Mouse (Mus musculus): ENCODE measurements around the gene Otc. TPM values are rescaled to one million over a fixed set of nuclear protein-coding genes. Genes with fewer than 3 reads are reported as not detected.

The Otc gene
- polyA plus RNA-seq (2012; rRNA removed): not detected in 2 replicates

DNA sequence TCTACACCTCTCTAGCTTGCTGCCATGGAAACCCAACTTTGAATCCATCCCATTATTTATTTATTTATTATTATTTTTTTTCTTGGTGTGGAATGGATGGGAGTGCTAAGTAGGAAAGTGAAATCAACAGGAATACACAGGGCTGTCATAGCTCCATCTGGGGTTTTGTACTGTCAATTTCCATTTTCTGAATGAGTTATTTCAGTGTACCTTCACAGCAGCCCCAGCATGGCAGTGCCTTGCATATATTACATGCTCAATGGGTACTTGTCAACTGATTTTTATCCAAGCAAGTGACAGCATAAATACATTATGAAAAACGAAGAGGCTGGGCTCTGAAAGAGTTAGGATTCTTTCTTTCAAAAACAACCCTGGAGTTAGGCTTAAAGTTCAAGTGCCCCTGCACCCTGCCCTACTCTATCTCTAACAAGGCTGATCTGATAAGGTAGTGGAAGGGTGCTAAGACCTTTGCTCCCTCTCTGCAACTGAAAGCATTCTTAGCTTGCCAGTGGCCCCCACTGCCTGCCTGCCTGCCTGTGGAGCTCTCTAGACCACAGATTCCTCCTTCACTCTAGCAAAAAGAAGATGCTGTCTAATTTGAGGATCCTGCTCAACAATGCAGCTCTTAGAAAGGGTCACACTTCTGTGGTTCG lies at the start of gene Otc:
Gene Otc (plus strand): TSS at position 454 of the 653 bp plus-strand sequence.
- no peaks in the 10 kb centered on the region for H3K4me1 ChIP-seq (ENCODE audit: control insufficient read depth, insufficient read depth, low read length)
- H3K36me3 ChIP-seq (ENCODE audit: control insufficient read depth, insufficient read depth, low read length): no peaks in the 10 kb centered on the region
- no peak within 1 kb of the TSS for H3K27ac ChIP-seq (ENCODE audit: control insufficient read depth, insufficient read depth, low read depth, low read length)
- no peaks in the 10 kb centered on the region for H3K27me3 ChIP-seq (ENCODE audit: control insufficient read depth, insufficient read depth, low read length)
- TF ChIP-seq POLR2A (IDR thresholded peaks at IDR 0.05; ENCODE audit: control insufficient read depth, low read depth, low read length): no peak
- TF ChIP-seq CTCF (IDR thresholded peaks at IDR 0.05; ENCODE audit: control insufficient read depth, insufficient read depth, insufficient replicate concordance, low read depth, low read length): no peak
- no peak within 1 kb of the TSS for H3K4me3 ChIP-seq (ENCODE audit: control insufficient read depth, low read depth, low read length)

DNA sequence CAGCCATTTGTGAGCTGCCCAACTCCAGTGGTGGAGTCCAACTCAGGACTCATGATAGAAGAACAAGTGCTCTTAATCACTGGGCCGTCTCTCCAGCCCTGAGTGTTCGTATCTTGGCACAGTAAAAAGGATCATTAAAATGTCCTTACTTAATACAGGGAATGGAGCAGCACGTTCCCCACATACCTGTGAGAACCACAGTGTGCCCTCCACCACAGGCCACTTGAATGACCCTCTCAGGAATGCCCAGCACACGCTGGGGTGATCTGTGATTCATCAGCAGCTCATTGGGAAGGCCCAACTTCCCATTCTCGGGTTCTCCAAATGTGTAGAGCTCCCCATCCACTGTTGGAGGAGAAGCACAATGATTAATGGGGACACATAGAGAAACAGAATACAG lies 46.2 kb upstream of the Otc start:
- TF ChIP-seq CTCF (IDR thresholded peaks at IDR 0.05; ENCODE audit: control insufficient read depth, insufficient read depth, insufficient replicate concordance, low read depth, low read length) (no peak), POLR2A (IDR thresholded peaks at IDR 0.05; ENCODE audit: control insufficient read depth, low read depth, low read length) (no peak)
- no peak overlapping the region for H3K4me3 ChIP-seq (ENCODE audit: control insufficient read depth, low read depth, low read length)
- H3K27me3 ChIP-seq (ENCODE audit: control insufficient read depth, insufficient read depth, low read length): no peaks in the 10 kb centered on the region
- no peak overlapping the region for H3K27ac ChIP-seq (ENCODE audit: control insufficient read depth, insufficient read depth, low read depth, low read length)
- H3K36me3 ChIP-seq (ENCODE audit: control insufficient read depth, insufficient read depth, low read length): no peaks in the 10 kb centered on the region
- H3K4me1 ChIP-seq (ENCODE audit: control insufficient read depth, insufficient read depth, low read length): no peaks in the 10 kb centered on the region

- peak overlapping the region; percentile 89 for H3K27ac ChIP-seq (ENCODE audit: control insufficient read depth, insufficient read depth, low read depth, low read length)
- TF ChIP-seq POLR2A (IDR thresholded peaks at IDR 0.05; ENCODE audit: control insufficient read depth, low read depth, low read length) (no peak), CTCF (IDR thresholded peaks at IDR 0.05; ENCODE audit: control insufficient read depth, insufficient read depth, insufficient replicate concordance, low read depth, low read length) (no peak)
- peak overlapping the region; percentile 97 for H3K4me3 ChIP-seq (ENCODE audit: control insufficient read depth, low read depth, low read length)
- no peaks in the 10 kb centered on the region for H3K4me1 ChIP-seq (ENCODE audit: control insufficient read depth, insufficient read depth, low read length)
- H3K36me3 ChIP-seq (ENCODE audit: control insufficient read depth, insufficient read depth, low read length): no peaks in the 10 kb centered on the region
- H3K27me3 ChIP-seq (ENCODE audit: control insufficient read depth, insufficient read depth, low read length): no peaks in the 10 kb centered on the region
These were observed 36.1 kb upstream of the Otc start for GRCm38 (mm10) chrX:10215972-10216371.

DNA sequence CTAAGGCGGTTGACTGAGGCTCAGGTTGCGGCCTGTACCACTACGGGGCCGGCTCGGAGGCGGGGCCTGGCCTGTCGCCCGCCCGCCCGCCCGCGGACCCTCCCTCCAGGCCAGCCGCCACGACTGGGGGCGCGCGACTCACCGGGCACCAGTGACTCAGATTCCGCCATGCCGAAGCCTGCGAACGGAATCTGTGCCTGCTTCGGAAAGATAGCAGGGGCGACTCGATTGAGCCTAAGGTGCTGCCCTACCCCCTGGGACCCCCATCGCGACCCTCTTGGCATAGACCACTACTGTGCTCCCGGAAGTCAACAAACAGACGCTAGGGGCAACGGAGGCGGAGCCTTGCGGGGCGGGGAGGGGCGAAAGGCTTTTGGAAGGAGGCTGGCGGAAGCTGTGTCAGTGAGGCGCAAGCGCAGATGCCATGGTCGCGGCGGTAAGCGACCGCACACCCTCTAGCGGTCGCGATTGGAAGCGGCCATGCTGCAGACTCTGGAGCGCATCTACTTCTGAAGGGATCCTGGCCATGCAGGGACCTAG lies 35.6 kb upstream of the Otc start, which contains the start of gene Rpgr:
Gene Rpgr (minus strand): TSS at position 511 of the 540 bp plus-strand sequence.
- Histone ChIP-seq H3K36me3 (ENCODE audit: control insufficient read depth, insufficient read depth, low read length) (no peaks in the 10 kb centered on the region), H3K27ac (ENCODE audit: control insufficient read depth, insufficient read depth, low read depth, low read length) (peak within 1 kb of the TSS; percentile 89), H3K27me3 (ENCODE audit: control insufficient read depth, insufficient read depth, low read length) (no peaks in the 10 kb centered on the region), H3K4me1 (ENCODE audit: control insufficient read depth, insufficient read depth, low read length) (no peaks in the 10 kb centered on the region), H3K4me3 (ENCODE audit: control insufficient read depth, low read depth, low read length) (peak within 1 kb of the TSS; percentile 97)
- TF ChIP-seq CTCF (IDR thresholded peaks at IDR 0.05; ENCODE audit: control insufficient read depth, insufficient read depth, insufficient replicate concordance, low read depth, low read length): peak; percentile 69
- peak; percentile 36; the same call in 1 of the 2 replicates for TF ChIP-seq POLR2A (IDR thresholded peaks at IDR 0.05; ENCODE audit: control insufficient read depth, low read depth, low read length)

- no peaks in the 10 kb centered on the region for H3K27me3 ChIP-seq (ENCODE audit: control insufficient read depth, insufficient read depth, low read length)
- no peaks in the 10 kb centered on the region for H3K36me3 ChIP-seq (ENCODE audit: control insufficient read depth, insufficient read depth, low read length)
- H3K27ac ChIP-seq (ENCODE audit: control insufficient read depth, insufficient read depth, low read depth, low read length): no peak overlapping the region
- no peaks in the 10 kb centered on the region for H3K4me1 ChIP-seq (ENCODE audit: control insufficient read depth, insufficient read depth, low read length)
- no peak overlapping the region for H3K4me3 ChIP-seq (ENCODE audit: control insufficient read depth, low read depth, low read length)
- TF ChIP-seq POLR2A (IDR thresholded peaks at IDR 0.05; ENCODE audit: control insufficient read depth, low read depth, low read length) (no peak), CTCF (IDR thresholded peaks at IDR 0.05; ENCODE audit: control insufficient read depth, insufficient read depth, insufficient replicate concordance, low read depth, low read length) (no peak)
These were observed 32.8 kb upstream of the Otc start for GRCm38 (mm10) chrX:10219281-10219680.

- H3K27ac ChIP-seq (ENCODE audit: control insufficient read depth, insufficient read depth, low read depth, low read length): no peak overlapping the region
- no peaks in the 10 kb centered on the region for H3K4me1 ChIP-seq (ENCODE audit: control insufficient read depth, insufficient read depth, low read length)
- no peaks in the 10 kb centered on the region for H3K36me3 ChIP-seq (ENCODE audit: control insufficient read depth, insufficient read depth, low read length)
- no peaks in the 10 kb centered on the region for H3K27me3 ChIP-seq (ENCODE audit: control insufficient read depth, insufficient read depth, low read length)
- H3K4me3 ChIP-seq (ENCODE audit: control insufficient read depth, low read depth, low read length): no peak overlapping the region
- no peak for TF ChIP-seq CTCF (IDR thresholded peaks at IDR 0.05; ENCODE audit: control insufficient read depth, insufficient read depth, insufficient replicate concordance, low read depth, low read length)
- no peak for TF ChIP-seq POLR2A (IDR thresholded peaks at IDR 0.05; ENCODE audit: control insufficient read depth, low read depth, low read length)
These were observed 19.1 kb upstream of the Otc start for GRCm38 (mm10) chrX:10233051-10233450.

- no peak for TF ChIP-seq CTCF (IDR thresholded peaks at IDR 0.05; ENCODE audit: control insufficient read depth, insufficient read depth, insufficient replicate concordance, low read depth, low read length)
- TF ChIP-seq POLR2A (IDR thresholded peaks at IDR 0.05; ENCODE audit: control insufficient read depth, low read depth, low read length): no peak
- no peak overlapping the region for H3K4me3 ChIP-seq (ENCODE audit: control insufficient read depth, low read depth, low read length)
- no peaks in the 10 kb centered on the region for H3K36me3 ChIP-seq (ENCODE audit: control insufficient read depth, insufficient read depth, low read length)
- H3K27ac ChIP-seq (ENCODE audit: control insufficient read depth, insufficient read depth, low read depth, low read length): no peak overlapping the region
- no peaks in the 10 kb centered on the region for H3K27me3 ChIP-seq (ENCODE audit: control insufficient read depth, insufficient read depth, low read length)
- H3K4me1 ChIP-seq (ENCODE audit: control insufficient read depth, insufficient read depth, low read length): no peaks in the 10 kb centered on the region
These were observed 17.5 kb upstream of the Otc start for GRCm38 (mm10) chrX:10234617-10235016.
